Mouse (Mus musculus) heart, adult 2 months (tissue): ENCODE data around the gene Plpp3. TPM values are rescaled to one million over a fixed set of nuclear protein-coding genes. Genes with fewer than 3 reads are reported as not detected.
"Not testable (repeated sequence)": the region's sequence is repeated elsewhere in the genome, so short reads cannot be mapped to it uniquely, and the experiment has no call there.

Source experiments
- DNase-seq, 2 experiments: peaks; one replicate each; pipeline ENCODE4 v3.0.0; 2021
- H3K27ac ChIP-seq: fragments of 200-600 bp; 2 replicates; pipeline ENCODE4 v1.8.1; 2022
- H3K27me3 ChIP-seq: fragments of 200-500 bp; 2 replicates; pipeline ENCODE4 v1.6.1; 2012; ENCODE audit warnings: mild to moderate bottlenecking, low read length, inconsistent platforms, mixed read lengths; ENCODE audit not compliant: control insufficient read depth, insufficient read depth
- H3K36me3 ChIP-seq: fragments of 200-500 bp; 2 replicates; pipeline ENCODE4 v1.6.1; 2012; ENCODE audit warnings: low read length, inconsistent platforms; ENCODE audit not compliant: control insufficient read depth, insufficient read depth
- H3K4me1 ChIP-seq: fragments of 200-500 bp; 2 replicates; pipeline ENCODE4 v1.6.1; 2011; ENCODE audit warnings: low read length; ENCODE audit not compliant: control insufficient read depth, insufficient read depth
- H3K4me3 ChIP-seq: fragments of 200-600 bp; 2 replicates; pipeline ENCODE4 v1.8.1; 2022
- H3K79me2 ChIP-seq: fragments of 200-500 bp; replicated peaks from 2 replicates; pipeline ENCODE4 v1.6.1; 2012; ENCODE audit warnings: mild to moderate bottlenecking, inconsistent platforms, low read length, moderate library complexity, mixed read lengths; ENCODE audit not compliant: control insufficient read depth, insufficient read depth
- H3K9ac ChIP-seq: fragments of 200-500 bp; 2 replicates; pipeline ENCODE4 v1.6.1; 2012; ENCODE audit warnings: low read depth, mild to moderate bottlenecking, control low read depth, inconsistent platforms, low read length, mixed read lengths
- CTCF ChIP-seq: fragments of 200-600 bp; IDR thresholded peaks from 2 replicates; pipeline ENCODE4 v1.8.1; 2022; ENCODE audit warnings: antibody characterized with exemption, mild to moderate bottlenecking, moderate library complexity
- EP300 ChIP-seq: fragments of 200-500 bp; IDR thresholded peaks from 2 replicates; pipeline ENCODE4 v1.6.1; 2011; ENCODE audit warnings: low read depth, low read length, control low read depth; ENCODE audit not compliant: insufficient read depth
- POLR2A ChIP-seq: fragments of 200-500 bp; IDR thresholded peaks from 2 replicates; pipeline ENCODE4 v1.6.1; 2011; ENCODE audit warnings: mild to moderate bottlenecking, low read depth, low read length, control low read depth; ENCODE audit not compliant: insufficient read depth
- WGBS: fragments of 180-500 bp; shearing (Covaris S2); methylation state at CpG from one replicate; pipeline ENCODE4 v1.1.7; 2018; 5-methylcytosine and 5-hydroxymethylcytosine counted together
- intact Hi-C: fragments of 180-260 bp; cut with DNase I; formaldehyde crosslinking; loops from one replicate; pipeline ENCODE4 v1.15.1; 2025
- polyA plus RNA-seq: library from polyadenylated mRNA; depleted of rRNA; stranded (reverse); fragments of >200 nt; gene quantifications from 2 replicates; pipeline ENCODE4 v1.2.3, GENCODE M21; 2012
- total RNA-seq, 2 experiments: library from RNA; stranded (reverse); gene quantifications; 2 replicates each; pipeline ENCODE4 v1.2.3; 2021

Gene Plpp3
- total and polyA plus RNA-seq, 3 experiments: 64.8 to 76.9 (median 74.0) TPM

DNA sequence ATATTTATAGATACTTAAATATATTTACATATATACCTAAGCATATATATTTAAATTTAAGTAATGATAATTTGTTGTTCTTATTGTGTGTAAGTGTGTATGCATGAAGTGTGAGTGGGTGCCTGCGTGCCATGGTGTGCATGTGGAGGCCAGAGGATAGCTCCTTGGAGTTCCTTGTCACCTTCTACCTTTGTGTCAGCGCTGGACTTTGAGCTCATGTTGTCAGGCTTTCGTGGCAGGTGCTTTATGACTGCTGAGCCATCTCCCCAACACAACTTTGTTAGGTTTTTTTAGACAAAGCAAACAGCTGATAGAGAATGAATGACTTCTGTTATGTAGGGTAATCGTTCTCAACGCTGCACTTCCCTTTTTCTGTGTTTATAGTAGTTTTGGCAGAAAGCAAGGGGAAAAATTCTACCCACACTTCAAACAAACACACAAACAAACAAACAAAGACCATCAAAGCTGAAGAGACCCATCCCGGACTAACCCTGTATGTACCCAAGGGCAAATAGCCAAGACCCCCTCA lies 111.1 kb downstream of the Plpp3 start:
- H3K4me3 ChIP-seq: no peak overlapping the region
- WGBS: 80% methylated on average over 6 of the region's 6 CpGs

DNA sequence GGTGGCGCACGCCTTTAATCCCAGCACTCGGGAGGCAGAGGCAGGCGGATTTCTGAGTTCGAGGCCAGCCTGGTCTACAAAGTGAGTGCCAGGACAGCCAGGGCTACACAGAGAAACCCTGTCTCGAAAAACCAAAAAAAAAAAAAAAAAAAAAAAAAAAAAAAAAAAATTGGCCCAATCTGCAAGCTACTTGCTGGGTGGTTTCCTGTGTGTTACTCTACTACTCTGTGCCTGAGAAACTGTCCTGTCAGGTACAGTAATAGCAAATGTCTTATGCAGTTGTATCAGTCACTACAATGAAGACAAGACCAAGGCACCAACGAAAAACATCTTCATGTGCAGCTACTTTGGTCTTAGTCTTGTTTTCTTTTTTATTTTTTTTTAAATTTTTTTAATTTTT lies 112.3 kb downstream of the Plpp3 start:
- intact Hi-C loops, H3K9ac ChIP-seq: not testable (repeated sequence)
- WGBS: 98% methylated on average over 5 of the region's 7 CpGs

More for the DNA sequence above, 111.1 kb downstream of the Plpp3 start:
- H3K9ac ChIP-seq: no peak overlapping the region
- TF ChIP-seq POLR2A (no peak), CTCF (no peak), EP300 (no peak)
- no peaks in the 10 kb centered on the region; the same call in 1 of the 2 replicates for H3K4me1 ChIP-seq
- no peak for DNase-seq
- no peaks in the 10 kb centered on the region for H3K36me3 ChIP-seq
- intact Hi-C loops: no loop called here
- H3K27ac ChIP-seq: no peak overlapping the region
- no peaks in the 10 kb centered on the region for H3K79me2 ChIP-seq
- no peaks in the 10 kb centered on the region for H3K27me3 ChIP-seq

GRCm38 (mm10) chr4:105271166-105271565 lies 114.0 kb downstream of the Plpp3 start:
- Histone ChIP-seq H3K79me2 (no peaks in the 10 kb centered on the region), H3K4me1 (peaks cover 2% of the 10 kb centered on the region; the same call in 1 of the 2 replicates), H3K27ac (peak overlapping the region; percentile 32), H3K4me3 (no peak overlapping the region), H3K36me3 (no peaks in the 10 kb centered on the region), H3K27me3 (no peaks in the 10 kb centered on the region), H3K9ac (no peak overlapping the region)
- WGBS: 60% methylated on average over 6 of the region's 6 CpGs
- peak; percentile 52 to 75 for DNase-seq
- TF ChIP-seq CTCF (no peak), POLR2A (no peak), EP300 (no peak)
- intact Hi-C loops: loop anchor here (10.0 kb wide), 1 partner anchor 914 kb away; no protein-coding TSS in a partner anchor

More for the DNA sequence above, 112.3 kb downstream of the Plpp3 start:
- H3K79me2 ChIP-seq, H3K4me1 ChIP-seq, H3K27ac ChIP-seq, DNase-seq, H3K27me3 ChIP-seq, H3K4me3 ChIP-seq, H3K36me3 ChIP-seq: not testable (repeated sequence)

- no peak for TF ChIP-seq CTCF
- Histone ChIP-seq H3K79me2 (no peaks in the 10 kb centered on the region), H3K27me3 (no peaks in the 10 kb centered on the region), H3K9ac (no peak overlapping the region), H3K4me1 (peaks cover 2% of the 10 kb centered on the region; the same call in 1 of the 2 replicates), H3K36me3 (no peaks in the 10 kb centered on the region), H3K4me3 (no peak overlapping the region), H3K27ac (no peak overlapping the region)
- DNase-seq: no peak
- 58% methylated on average over 2 of the region's 2 CpGs for WGBS
- intact Hi-C loops: loop anchor here (10.0 kb wide), 1 partner anchor 912 kb away; no protein-coding TSS in a partner anchor
Measured at GRCm38 (mm10) chr4:105273034-105273433, 115.9 kb downstream of the Plpp3 start.

DNA sequence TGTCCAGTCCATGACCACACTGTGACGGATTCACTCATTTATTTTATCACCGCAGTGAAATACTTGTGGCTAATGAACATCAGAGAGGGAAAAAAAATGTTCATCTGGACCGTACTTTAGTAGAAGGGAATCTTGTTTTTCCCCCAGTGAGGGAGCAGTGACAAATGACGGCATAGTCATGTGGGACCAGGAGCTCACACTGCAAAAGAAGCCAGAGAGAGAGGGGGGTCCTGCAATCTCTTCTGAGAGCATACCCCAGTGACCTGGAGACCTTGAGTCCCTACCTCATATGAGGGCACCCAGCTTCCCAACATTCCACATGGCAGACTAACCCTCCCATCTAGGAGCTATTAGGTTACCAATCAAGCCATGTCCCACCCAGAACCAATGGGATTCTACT lies 116.3 kb downstream of the Plpp3 start:
- no peak for DNase-seq
- WGBS: 86% methylated on average over 4 of the region's 4 CpGs
- H3K4me1 ChIP-seq: peaks cover 2% of the 10 kb centered on the region; the same call in 1 of the 2 replicates
- no peaks in the 10 kb centered on the region for H3K79me2 ChIP-seq
- no peak overlapping the region for H3K9ac ChIP-seq
- TF ChIP-seq POLR2A (no peak), EP300 (no peak), CTCF (no peak)
- H3K27ac ChIP-seq: no peak overlapping the region
- no peaks in the 10 kb centered on the region for H3K27me3 ChIP-seq
- H3K4me3 ChIP-seq: no peak overlapping the region
- H3K36me3 ChIP-seq: no peaks in the 10 kb centered on the region
- intact Hi-C loops: loop anchor here (10.0 kb wide), 1 partner anchor 911 kb away; no protein-coding TSS in a partner anchor

DNA sequence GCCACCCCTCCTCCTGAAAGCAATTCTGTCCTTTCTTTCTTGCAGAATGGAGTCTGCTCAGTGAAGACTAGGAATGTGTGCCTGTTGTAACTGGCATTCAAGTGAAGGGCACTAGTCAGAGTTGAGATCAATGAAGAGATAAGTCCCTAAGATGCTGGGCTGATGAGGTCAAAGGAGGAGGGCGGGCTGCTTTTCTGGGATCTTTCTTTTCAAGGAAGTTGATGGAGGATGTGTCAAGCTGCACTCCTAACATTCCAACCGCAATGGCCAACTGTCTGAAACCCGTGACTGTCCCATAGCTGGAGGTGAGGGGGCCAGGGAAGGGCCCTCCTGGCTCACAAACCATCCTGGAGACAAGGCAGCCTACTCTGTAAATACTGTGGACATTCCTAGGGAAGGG lies 118.5 kb downstream of the Plpp3 start:
- intact Hi-C loops: loop anchor here (10.0 kb wide), 1 partner anchor 909 kb away; no protein-coding TSS in a partner anchor
- 53% methylated on average over 3 of the region's 3 CpGs for WGBS
- no peak for DNase-seq
- Histone ChIP-seq H3K79me2 (no peaks in the 10 kb centered on the region), H3K4me3 (no peak overlapping the region), H3K27me3 (no peaks in the 10 kb centered on the region), H3K36me3 (no peaks in the 10 kb centered on the region), H3K4me1 (peaks cover 6% of the 10 kb centered on the region), H3K9ac (no peak overlapping the region), H3K27ac (no peak overlapping the region)
- TF ChIP-seq EP300: no peak
- no peak for TF ChIP-seq POLR2A
- TF ChIP-seq CTCF: no peak
